Comparison of ENCODE assay signal across 25 mouse cellular contexts in the genomic region with DNA sequence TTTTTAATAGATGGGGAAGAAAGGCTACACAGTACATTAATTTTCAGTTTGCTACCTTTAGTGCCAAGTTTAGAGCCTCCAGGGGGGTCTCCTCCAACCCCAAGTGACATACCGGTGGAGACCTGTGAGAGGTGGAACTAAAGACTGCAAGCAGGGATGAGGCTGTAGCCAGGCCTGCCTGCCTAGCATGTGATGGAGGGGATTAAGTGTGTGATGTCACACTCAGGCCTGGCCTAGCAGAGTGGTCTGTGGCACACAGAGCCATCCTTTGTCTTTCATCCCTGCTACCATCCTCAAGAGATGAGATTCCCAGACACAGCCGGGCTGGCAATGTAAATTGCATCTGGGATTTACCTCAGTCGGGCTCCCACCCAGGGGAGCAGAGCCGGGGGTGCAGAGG.
DNase-seq lines count a peak whose midpoint lies in the region; ATAC-seq lines count a peak whose summit lies in the region.
"Had no signal": no experiment of that assay in that cellular context is flagged by ENCODE, and none has a peak within 500 bp of the region (broad histone marks: within the 10 kb centered on the region; RNA-seq: fewer than 3 reads in every experiment).

No protein-coding gene starts in this region.

- H3K4me1 ChIP-seq in hindbrain, embryonic 13.5 days (replicated peaks) = peaks cover 33% of the 10 kb centered on the region
- H3K4me1 ChIP-seq in hindbrain, embryonic 16.5 days (ENCODE audit: control insufficient read depth, insufficient read depth, low read depth, low read length) = peaks cover 16% of the 10 kb centered on the region
- H3K4me1 ChIP-seq in neural tube, embryonic 13.5 days (replicated peaks) = peaks cover 36% of the 10 kb centered on the region
- peaks cover 8% of the 10 kb centered on the region for H3K4me1 ChIP-seq in neural tube, embryonic 14.5 days (ENCODE audit: control insufficient read depth, insufficient read depth, low read length)

- no peak overlapping the region for H3K9ac ChIP-seq in hindbrain, embryonic 13.5 days
- no peak overlapping the region for H3K9ac ChIP-seq in hindbrain, embryonic 16.5 days (ENCODE audit: low read depth, low read length)
- H3K9ac ChIP-seq in neural tube, embryonic 13.5 days = 0 out of 2 replicates have a peak overlapping the region, but pooled peaks have one; percentile 17
- H3K9ac ChIP-seq in neural tube, embryonic 14.5 days (replicated peaks; ENCODE audit: low read depth, low read length) = 0 out of 2 replicates have a peak overlapping the region, but pooled peaks have one; percentile 3
- H3K9ac ChIP-seq: embryonic facial prominence, embryonic 13.5 days; intestine, embryonic 15.5 days; liver, postnatal 0 days had no signal

- H3K36me3 ChIP-seq in hindbrain, embryonic 13.5 days = no peaks in the 10 kb centered on the region
- no peaks in the 10 kb centered on the region for H3K36me3 ChIP-seq in hindbrain, embryonic 16.5 days (ENCODE audit: control insufficient read depth, insufficient read depth, low read length)
- no peaks in the 10 kb centered on the region for H3K36me3 ChIP-seq in neural tube, embryonic 13.5 days
- no peaks in the 10 kb centered on the region for H3K36me3 ChIP-seq in neural tube, embryonic 14.5 days (ENCODE audit: control insufficient read depth, insufficient read depth, low read length)
- H3K36me3 ChIP-seq: embryonic facial prominence, embryonic 13.5 days; intestine, embryonic 15.5 days had no signal

- H3K27me3 ChIP-seq in hindbrain, embryonic 13.5 days = no peaks in the 10 kb centered on the region
- no peaks in the 10 kb centered on the region for H3K27me3 ChIP-seq in hindbrain, embryonic 16.5 days (replicated peaks; ENCODE audit: control insufficient read depth, insufficient read depth, low read length)
- no peaks in the 10 kb centered on the region for H3K27me3 ChIP-seq in neural tube, embryonic 13.5 days
- no peaks in the 10 kb centered on the region for H3K27me3 ChIP-seq in neural tube, embryonic 14.5 days (ENCODE audit: control insufficient read depth, insufficient read depth, low read length)
- H3K27me3 ChIP-seq: embryonic facial prominence, embryonic 13.5 days; intestine, embryonic 15.5 days; Patski had no signal

- no peaks in the 10 kb centered on the region for H3K9me3 ChIP-seq in hindbrain, embryonic 13.5 days
- H3K9me3 ChIP-seq in hindbrain, embryonic 16.5 days (ENCODE audit: control insufficient read depth, low read length) = no peaks in the 10 kb centered on the region
- H3K9me3 ChIP-seq in neural tube, embryonic 13.5 days = no peaks in the 10 kb centered on the region
- H3K9me3 ChIP-seq in neural tube, embryonic 14.5 days (ENCODE audit: control insufficient read depth, low read length) = no peaks in the 10 kb centered on the region
- H3K9me3 ChIP-seq: embryonic facial prominence, embryonic 13.5 days; intestine, embryonic 15.5 days had no signal

- H3K4me3 ChIP-seq in hindbrain, embryonic 13.5 days = no peak overlapping the region
- H3K4me3 ChIP-seq in hindbrain, embryonic 16.5 days (ENCODE audit: low read length) = no peak overlapping the region
- H3K4me3 ChIP-seq in neural tube, embryonic 13.5 days = no peak overlapping the region
- H3K4me3 ChIP-seq in neural tube, embryonic 14.5 days (ENCODE audit: low read depth, low read length) = no peak overlapping the region
- H3K4me3 ChIP-seq: embryonic facial prominence, embryonic 13.5 days; heart, adult 2 months; intestine, embryonic 15.5 days; left cerebral cortex, adult 2 months had no signal

- peak overlapping the region; percentile 58; the same call in 1 of the 2 replicates for H3K27ac ChIP-seq in hindbrain, embryonic 13.5 days
- H3K27ac ChIP-seq in hindbrain, embryonic 16.5 days (ENCODE audit: low read depth, low read length) = no peak overlapping the region
- H3K27ac ChIP-seq in neural tube, embryonic 13.5 days (replicated peaks) = peak overlapping the region; percentile 59; the same call in 1 of the 2 replicates
- 0 out of 2 replicates have a peak overlapping the region, but pooled peaks have one; percentile 24 for H3K27ac ChIP-seq in neural tube, embryonic 14.5 days (ENCODE audit: low read depth, low read length)
- H3K27ac ChIP-seq: embryonic facial prominence, embryonic 13.5 days; heart, adult 2 months; intestine, embryonic 15.5 days; left cerebral cortex, adult 2 months; stomach, postnatal 0 days had no signal

- peak; percentile 48 for DNase-seq in cerebellum, adult 11-12 months
- no peak for DNase-seq in cerebellum, postnatal 36 days
- DNase-seq in neural tube, embryonic 10.5 days (ENCODE audit: extremely low spot score, low spot score) = no peak
- no peak for DNase-seq in adrenal gland, postnatal 36 days
- DNase-seq: adrenal gland, postnatal 14 days; gastrocnemius, postnatal 25 days; heart, adult 2 months; heart, postnatal 36 days; kidney, adult 9 months; kidney, postnatal 25 days; liver; liver, postnatal 0 days; lung, postnatal 10 days; right cerebral cortex, postnatal 4 days had no signal

- ATAC-seq in hindbrain, embryonic 13.5 days (ENCODE audit: low FRiP score) = no peak
- ATAC-seq in hindbrain, embryonic 16.5 days = no peak
- no peak for ATAC-seq in neural tube, embryonic 13.5 days (ENCODE audit: low read depth)
- no peak for ATAC-seq in neural tube, embryonic 14.5 days (ENCODE audit: low read depth)
- ATAC-seq: activated CD4-positive, CD25-positive, alpha-beta regulatory T cell, adult 4 months; CD4-positive, CD25-positive, alpha-beta regulatory T cell, adult 4 months; intestine, embryonic 15.5 days; liver, postnatal 0 days; Patski had no signal

- 57% methylated on average over 4 of the region's 4 CpGs for WGBS in hindbrain, embryonic 13.5 days
- 44% methylated on average over 4 of the region's 4 CpGs for WGBS in hindbrain, embryonic 16.5 days
- 51% methylated on average over 4 of the region's 4 CpGs for WGBS in neural tube, embryonic 13.5 days
- WGBS in neural tube, embryonic 14.5 days = 50% methylated on average over 4 of the region's 4 CpGs

- no peak overlapping the region for H3K4me2 ChIP-seq in hindbrain, embryonic 13.5 days
- H3K4me2 ChIP-seq in hindbrain, embryonic 16.5 days (ENCODE audit: low read length) = no peak overlapping the region
- no peak overlapping the region for H3K4me2 ChIP-seq in neural tube, embryonic 13.5 days
- H3K4me2 ChIP-seq in neural tube, embryonic 14.5 days (ENCODE audit: low read depth, low read length) = no peak overlapping the region
- H3K4me2 ChIP-seq: embryonic facial prominence, embryonic 13.5 days; intestine, embryonic 15.5 days had no signal

Comparison
In these comparisons a context has a peak if more than half of its experiments do, and no peak if none do; other contexts are left out.
1. H3K9ac ChIP-seq: peak in neural tube, embryonic 13.5 days (single experiment) and neural tube, embryonic 14.5 days (single experiment); none in hindbrain, embryonic 13.5 days (single experiment) and hindbrain, embryonic 16.5 days (single experiment).